8 mouse cellular contexts compared by ENCODE assay signal in the genomic region with DNA sequence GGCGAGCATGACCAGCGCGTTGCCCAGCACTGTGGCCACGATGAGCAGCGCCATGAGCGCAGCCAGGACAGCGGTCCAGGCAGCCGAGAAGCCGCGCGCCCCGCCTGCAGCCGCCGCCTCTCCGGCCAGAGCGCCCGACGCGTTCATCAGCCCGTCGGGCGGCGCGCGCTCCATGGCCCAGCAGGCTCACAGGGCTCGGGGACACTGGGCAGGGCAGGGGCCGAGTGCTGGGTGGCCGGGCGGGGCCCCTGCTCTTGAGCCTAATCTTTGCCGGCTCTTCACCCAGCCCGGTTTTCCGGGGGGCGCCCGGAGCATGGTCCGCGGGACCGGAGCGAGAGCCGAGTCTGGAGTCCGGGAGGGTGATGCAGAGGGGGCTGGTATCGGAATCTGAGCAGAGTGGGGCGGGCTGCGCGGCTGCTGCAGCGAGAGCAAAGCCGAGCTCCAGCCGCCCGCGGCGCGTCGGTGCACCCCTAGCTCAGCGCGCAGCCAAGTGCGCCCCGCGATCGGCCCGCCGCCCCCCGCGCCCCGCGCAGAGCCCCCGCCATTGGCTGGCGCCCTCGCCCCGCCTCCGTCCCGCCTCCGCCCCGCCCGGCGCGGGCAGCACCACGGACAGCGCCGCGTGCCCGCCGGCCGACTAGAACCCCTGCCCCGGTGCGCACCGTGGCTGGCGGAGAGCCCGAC. TPM values are rescaled to one million over a fixed set of nuclear protein-coding genes. Genes with fewer than 3 reads are reported as not detected.
A peak's percentile ranks its signal among the peaks of the same experiment; 100 is the strongest.
DNase-seq lines count a peak whose midpoint lies in the region; ATAC-seq and TF ChIP-seq lines count a peak whose summit lies in the region.

A gene (minus strand): TSS at position 511 of the 681 bp plus-strand sequence.

- no peaks in the 10 kb centered on the region for H3K36me3 ChIP-seq in heart, embryonic 11.5 days (ENCODE audit: control insufficient read depth, insufficient read depth, low read length)
- H3K36me3 ChIP-seq in liver, embryonic 11.5 days (ENCODE audit: control insufficient read depth, insufficient read depth, low read length) = no peaks in the 10 kb centered on the region
- H3K36me3 ChIP-seq in myocyte (ENCODE audit: control insufficient read depth, insufficient read depth) = no peaks in the 10 kb centered on the region
- H3K36me3 ChIP-seq in stomach, embryonic 16.5 days (ENCODE audit: control insufficient read depth, insufficient read depth, low read length) = no peaks in the 10 kb centered on the region

- no peak within 1 kb of the TSS for H3K27ac ChIP-seq in heart, embryonic 11.5 days (ENCODE audit: low read depth, low read length)
- H3K27ac ChIP-seq in liver, embryonic 11.5 days (ENCODE audit: low read depth, low read length) = no peak within 1 kb of the TSS
- no peak within 1 kb of the TSS for H3K27ac ChIP-seq in stomach, embryonic 16.5 days (ENCODE audit: low read length)

- H3K79me2 ChIP-seq in myocyte (ENCODE audit: control insufficient read depth, insufficient read depth) = no peaks in the 10 kb centered on the region

- DNase-seq in layer of hippocampus, adult 18-20 months (ENCODE audit: low spot score in 2 of 2) = peak in 1 of 2 experiments; percentile 65
- no peak for DNase-seq in layer of hippocampus, adult 9-10 months (ENCODE audit: low spot score)
- peak; percentile 86 for DNase-seq in embryo, embryonic 11 days
- DNase-seq in kidney, adult 9 months = peak; percentile 81
- peak; percentile 88 for DNase-seq in liver, embryonic 11.5 days (ENCODE audit: low spot score)

- peak; percentile 71 for ATAC-seq in heart, embryonic 11.5 days (replicated peaks; ENCODE audit: insufficient number of reproducible peaks, low FRiP score, low TSS enrichment)
- peak; percentile 84 for ATAC-seq in liver, embryonic 11.5 days (replicated peaks; ENCODE audit: low FRiP score)
- ATAC-seq in stomach, embryonic 16.5 days (ENCODE audit: insufficient read depth, low FRiP score) = peak; percentile 83

- peaks cover 68% of the 10 kb centered on the region for H3K27me3 ChIP-seq in heart, embryonic 11.5 days (ENCODE audit: control insufficient read depth, insufficient read depth, low read length)
- H3K27me3 ChIP-seq in liver, embryonic 11.5 days (replicated peaks; ENCODE audit: control insufficient read depth, insufficient read depth, low read length) = peaks cover 76% of the 10 kb centered on the region
- H3K27me3 ChIP-seq in myocyte (ENCODE audit: control insufficient read depth, insufficient read depth, insufficient read length) = peaks cover 73% of the 10 kb centered on the region
- peaks cover 62% of the 10 kb centered on the region for H3K27me3 ChIP-seq in stomach, embryonic 16.5 days (ENCODE audit: control insufficient read depth, insufficient read depth, low read length)

- peak within 1 kb of the TSS; percentile 94 for H3K4me2 ChIP-seq in heart, embryonic 11.5 days
- peak within 1 kb of the TSS; percentile 91 for H3K4me2 ChIP-seq in liver, embryonic 11.5 days
- H3K4me2 ChIP-seq in myocyte (ENCODE audit: low read depth) = peak within 1 kb of the TSS; percentile 55
- H3K4me2 ChIP-seq in stomach, embryonic 16.5 days (ENCODE audit: low read depth, low read length) = peak within 1 kb of the TSS; percentile 98

- WGBS in heart, embryonic 11.5 days (ENCODE audit: insufficient replicate concordance) = under 1% methylated on average over 87 of the region's 87 CpGs
- under 1% methylated on average over 72 of the region's 87 CpGs for WGBS in liver, embryonic 11.5 days
- WGBS in stomach, embryonic 16.5 days = under 1% methylated on average over 84 of the region's 87 CpGs

- H3K4me3 ChIP-seq in heart, embryonic 11.5 days (ENCODE audit: low read depth, low read length) = peak within 1 kb of the TSS; percentile 54
- H3K4me3 ChIP-seq in liver, embryonic 11.5 days (ENCODE audit: low read depth, low read length) = peak within 1 kb of the TSS; percentile 55
- H3K4me3 ChIP-seq in myocyte = no peak within 1 kb of the TSS
- peak within 1 kb of the TSS; percentile 53 for H3K4me3 ChIP-seq in stomach, embryonic 16.5 days (replicated peaks; ENCODE audit: low read length)

- no peak within 1 kb of the TSS for H3ac ChIP-seq in myocyte (ENCODE audit: control insufficient read depth, insufficient read length)

- TF ChIP-seq POLR2A in myocyte (IDR thresholded peaks at IDR 0.05; ENCODE audit: insufficient read length, low read depth) = no peak

- no peak within 1 kb of the TSS for H3K9ac ChIP-seq in heart, embryonic 11.5 days (ENCODE audit: low read depth, low read length)
- H3K9ac ChIP-seq in liver, embryonic 11.5 days (ENCODE audit: low read depth, low read length) = no peak within 1 kb of the TSS
- peak within 1 kb of the TSS; percentile 39; the same call in 1 of the 2 replicates for H3K9ac ChIP-seq in stomach, embryonic 16.5 days (ENCODE audit: low read length)

- H3K9me3 ChIP-seq in heart, embryonic 11.5 days (replicated peaks; ENCODE audit: control insufficient read depth, low read length) = no peaks in the 10 kb centered on the region
- H3K9me3 ChIP-seq in liver, embryonic 11.5 days (ENCODE audit: control insufficient read depth, low read length) = no peaks in the 10 kb centered on the region
- H3K9me3 ChIP-seq in stomach, embryonic 16.5 days (replicated peaks; ENCODE audit: control insufficient read depth, low read length) = no peaks in the 10 kb centered on the region

- peaks cover 9% of the 10 kb centered on the region for H3K4me1 ChIP-seq in heart, embryonic 11.5 days (ENCODE audit: control insufficient read depth, insufficient read depth, low read length)
- peaks cover 7% of the 10 kb centered on the region for H3K4me1 ChIP-seq in liver, embryonic 11.5 days (replicated peaks; ENCODE audit: control insufficient read depth, insufficient read depth, low read length)
- H3K4me1 ChIP-seq in stomach, embryonic 16.5 days (ENCODE audit: control insufficient read depth, insufficient read depth, low read length) = peaks cover 12% of the 10 kb centered on the region; the same call in 1 of the 2 replicates

TF ChIP-seq in myocyte, 11 proteins besides CTCF, POLR2A, EP300 and RAD21:
- peak; percentile 8 for TF ChIP-seq SRF (IDR thresholded peaks at IDR 0.05; ENCODE audit: control insufficient read depth, insufficient read length, low read depth)
- TF ChIP-seq TCF12 (IDR thresholded peaks at IDR 0.05; ENCODE audit: insufficient read depth, poor library complexity, severe bottlenecking) = no peak
- no peak for TF ChIP-seq E2F4 (IDR thresholded peaks at IDR 0.05; ENCODE audit: insufficient read depth)
- no peak for TF ChIP-seq POLR2AphosphoS2 (IDR thresholded peaks at IDR 0.05; ENCODE audit: insufficient read length, low read depth)
- peak; percentile 89 for TF ChIP-seq REST (IDR thresholded peaks at IDR 0.05; ENCODE audit: insufficient read depth, insufficient read length)
- no peak for TF ChIP-seq MAX (IDR thresholded peaks at IDR 0.05; ENCODE audit: low read depth)
- TF ChIP-seq TCF3 (IDR thresholded peaks at IDR 0.05; ENCODE audit: insufficient read length, low read depth) = no peak
- peak in 1 of 3 experiments; percentile 28 for TF ChIP-seq MYOG (IDR thresholded peaks at IDR 0.05; ENCODE audit: control insufficient read depth in 1 of 3, insufficient read depth in 1 of 3, insufficient read length in 2 of 3, low read depth in 2 of 3)
- TF ChIP-seq MYOD1 (IDR thresholded peaks at IDR 0.05; ENCODE audit: control insufficient read depth in 1 of 3, insufficient read length in 2 of 3, low read depth in 2 of 3) = peak in 1 of 3 experiments; percentile 42
- no peak for TF ChIP-seq CEBPB (IDR thresholded peaks at IDR 0.05; ENCODE audit: insufficient read depth, poor library complexity, severe bottlenecking)
- no peak for TF ChIP-seq USF1 (IDR thresholded peaks at IDR 0.05; ENCODE audit: low read depth)
TF ChIP-seq in myocyte: peak in this region for 4.

RNA-seq across cellular contexts. Expression of the gene that starts here (rescaled TPM):
- total RNA-seq in layer of hippocampus, adult 18-20 months (2021) = 10 to 100 TPM; 49.0 to 63.4 TPM
- polyA plus RNA-seq in heart, embryonic 11.5 days (2014; fragmentation: Nextera tagmentation; extraction: Ambion mirVana) = not detected in 2 replicates
- polyA plus RNA-seq in liver, embryonic 11.5 days (2014; fragmentation: Nextera tagmentation; extraction: Ambion mirVana) = not detected in 2 replicates
- polyA plus RNA-seq in myocyte (2012; fragmentation: generic; extraction: Trizol) = 0.16 TPM
- polyA plus RNA-seq in stomach, embryonic 16.5 days (2015; fragmentation: Nextera tagmentation; extraction: Ambion mirVana) = not detected in 2 replicates

Comparison
In these comparisons a context has a peak if more than half of its experiments do, and no peak if none do; other contexts are left out.
1. Peak in ATAC-seq, H3K4me3 ChIP-seq and H3K4me2 ChIP-seq in heart, embryonic 11.5 days; RNA of the gene not detected or under 1 TPM.
2. Peak in DNase-seq, ATAC-seq, H3K4me3 ChIP-seq and H3K4me2 ChIP-seq in liver, embryonic 11.5 days; RNA of the gene not detected or under 1 TPM.
3. Peak in ATAC-seq, H3K4me3 ChIP-seq, H3K9ac ChIP-seq and H3K4me2 ChIP-seq in stomach, embryonic 16.5 days; RNA of the gene not detected or under 1 TPM.